Mouse (Mus musculus) common myeloid progenitor, adult 5-6 weeks (primary cell): ENCODE measurements around the gene Lrrc42. TPM values are rescaled to one million over a fixed set of nuclear protein-coding genes. Genes with fewer than 3 reads are reported as not detected.

Source experiments
- ATAC-seq: replicated peaks from 2 replicates; pipeline ENCODE4 v1.8.0; 2016; ENCODE audit warnings: low read depth, mild to moderate bottlenecking, moderate TSS enrichment, inconsistent platforms; ENCODE audit not compliant: poor library complexity, severe bottlenecking
- total RNA-seq: library from RNA; stranded (forward); fragments of 200-1000, 187-1606 nt; gene quantifications from 2 replicates; pipeline ENCODE4 v1.2.3, GENCODE M21; 2017

The Lrrc42 gene
- total RNA-seq, 1 experiment from 2014 or later, result 10.8 TPM

- ATAC-seq, result no peak
These were observed 46.3 kb downstream of the Lrrc42 start for GRCm38 (mm10) chr4:107207016-107207415.

- ATAC-seq, result no peak
These were observed 50.3 kb downstream of the Lrrc42 start for GRCm38 (mm10) chr4:107203001-107203400.

- no peak for ATAC-seq
These were observed 51.6 kb downstream of the Lrrc42 start for GRCm38 (mm10) chr4:107201779-107202178.

- ATAC-seq, result no peak
These were observed 55.3 kb downstream of the Lrrc42 start for GRCm38 (mm10) chr4:107198072-107198471.

- ATAC-seq, result no peak
These were observed 56.9 kb downstream of the Lrrc42 start for GRCm38 (mm10) chr4:107196454-107196853.

- 0 out of 2 replicates have a peak, but pooled peaks have one; percentile 39 for ATAC-seq
These were observed 59.5 kb downstream of the Lrrc42 start for GRCm38 (mm10) chr4:107193841-107194240.

- no peak for ATAC-seq
These were observed 67.6 kb downstream of the Lrrc42 start for GRCm38 (mm10) chr4:107185703-107186102.

Other genes starting within 250 kb of the Lrrc42 start
- gene Mrpl37, start 186.7 kb downstream of the Lrrc42 start, total RNA-seq, result 59.5 and 60.2 TPM in 2 replicates
- gene Cyb5rl, start 186.5 kb downstream of the Lrrc42 start, total RNA-seq, result 2.2 and 5.2 TPM in 2 replicates
- not detected in 2 replicates for gene Cdcp2, start 156.6 kb downstream of the Lrrc42 start, total RNA-seq
- 115 and 141 TPM in 2 replicates for gene Tmem59, start 75.1 kb downstream of the Lrrc42 start, total RNA-seq
- gene Tceanc2, start 74.4 kb downstream of the Lrrc42 start, total RNA-seq, result 25.0 and 37.2 TPM in 2 replicates
- not detected in 2 replicates for gene Ldlrad1, start 44.4 kb downstream of the Lrrc42 start, total RNA-seq
- 20.6 and 28.9 TPM in 2 replicates for gene Hspb11, start 61 bp upstream of the Lrrc42 start, total RNA-seq
- not detected in 2 replicates for gene Dio1, start 53.6 kb upstream of the Lrrc42 start, total RNA-seq
- 28.8 and 28.9 TPM in 2 replicates for gene Yipf1, start 60.8 kb upstream of the Lrrc42 start, total RNA-seq
- gene Ndc1, start 114.3 kb upstream of the Lrrc42 start, total RNA-seq, result 48.2 and 49.7 TPM in 2 replicates
- 0.34 TPM in 1 of 2 replicates, not detected in the other for gene Glis1, start 181.1 kb upstream of the Lrrc42 start, total RNA-seq